Mouse (Mus musculus): Measurements from ENCODE around the gene Tbxas1. TPM values are rescaled to one million over a fixed set of nuclear protein-coding genes. Genes with fewer than 3 reads are reported as not detected.

The Tbxas1 gene
- polyA plus RNA-seq, 1 experiment from 2014 or later = 5.5 TPM

GRCm38 (mm10) chr6:39132556-39132955, 257.4 kb downstream of the Tbxas1 start:
- H3K36me3 ChIP-seq (ENCODE audit: insufficient read depth, low read length) = peaks cover 11% of the 10 kb centered on the region; the same call in 1 of the 2 replicates
- no peak overlapping the region for H3K4me2 ChIP-seq (replicated peaks; ENCODE audit: low read depth, low read length)
- H3K4me1 ChIP-seq (ENCODE audit: insufficient read depth, low read depth, low read length) = no peaks in the 10 kb centered on the region
- no peaks in the 10 kb centered on the region for H3K9me3 ChIP-seq (ENCODE audit: low read length)
- H3K4me3 ChIP-seq (ENCODE audit: low read depth, low read length) = no peak overlapping the region
- H3K27me3 ChIP-seq (replicated peaks; ENCODE audit: insufficient read depth, low read length) = no peaks in the 10 kb centered on the region
- H3K9ac ChIP-seq (replicated peaks; ENCODE audit: low read depth) = no peak overlapping the region
- 68% methylated on average over 5 of the region's 5 CpGs for WGBS
- TF ChIP-seq CTCF (IDR thresholded peaks at IDR 0.05) (no peak), EP300 (IDR thresholded peaks at IDR 0.05) (no peak)
- DNase-seq (ENCODE audit: low spot score) (no peak), ATAC-seq (no peak)
- no peak overlapping the region for H3K27ac ChIP-seq (ENCODE audit: low read length)

Other genes with a start within 250 kb of the Tbxas1 start
- 0.47 and 0.69 TPM in 2 replicates for gene Klrg2, start 238.2 kb upstream of the Tbxas1 start, polyA plus RNA-seq (2015; fragmentation: Nextera tagmentation; extraction: Ambion mirVana)
- 1.1 and 1.6 TPM in 2 replicates for gene Clec2l, start 212.3 kb upstream of the Tbxas1 start, polyA plus RNA-seq (2015; fragmentation: Nextera tagmentation; extraction: Ambion mirVana)
- 18.4 and 23.0 TPM in 2 replicates for gene Hipk2, start 761 bp downstream of the Tbxas1 start, polyA plus RNA-seq (2015; fragmentation: Nextera tagmentation; extraction: Ambion mirVana)
- 13.6 and 13.7 TPM in 2 replicates for gene Parp12, start 242.9 kb downstream of the Tbxas1 start, polyA plus RNA-seq (2015; fragmentation: Nextera tagmentation; extraction: Ambion mirVana)

Measured in lung, postnatal 0 days (tissue).